Mouse (Mus musculus): Measurements from ENCODE around the gene Cd2ap.

- no peak for TF ChIP-seq CTCF (IDR thresholded peaks at IDR 0.05; ENCODE audit: borderline replicate concordance, insufficient read depth, low read length)
- TF ChIP-seq POLR2A (IDR thresholded peaks at IDR 0.05; ENCODE audit: low read depth, low read length) = no peak
Measured at GRCm38 (mm10) chr17:42752173-42752572, 124.3 kb downstream of the Cd2ap start.

Data from embryonic fibroblast, embryonic 13.5 days (primary cell).